Mouse (Mus musculus) megakaryocyte-erythroid progenitor cell, adult 5-6 weeks (primary cell): Measurements from ENCODE around the gene Pglyrp1. TPM values are rescaled to one million over a fixed set of nuclear protein-coding genes. Genes with fewer than 3 reads are reported as not detected.
"Not testable (repeated sequence)": the region's sequence is repeated elsewhere in the genome, so short reads cannot be mapped to it uniquely, and the experiment has no call there.

Experiments used
- ATAC-seq: replicated peaks from 2 replicates; pipeline ENCODE4 v1.8.0; 2016; ENCODE audit warnings: mild to moderate bottlenecking, inconsistent platforms; ENCODE audit not compliant: severe bottlenecking, poor library complexity, low FRiP score, low TSS enrichment
- total RNA-seq, 2 experiments: library from RNA; stranded (forward) in 1 of 2; stranded (reverse) in 1 of 2; fragments of 200-1000, 215-1000 nt in 1 of 2; fragments of >200 nt in 1 of 2; fragmentation: Nextera tagmentation in 1 of 2; gene quantifications; 2 replicates each; pipeline ENCODE4 v1.2.3; 2014 to 2017

Gene Pglyrp1
- total RNA-seq (2014; fragmentation: Nextera tagmentation) (1.9 and 43.9 TPM in 2 replicates), total RNA-seq (2017) (0.61 and 2.2 TPM in 2 replicates)

DNA sequence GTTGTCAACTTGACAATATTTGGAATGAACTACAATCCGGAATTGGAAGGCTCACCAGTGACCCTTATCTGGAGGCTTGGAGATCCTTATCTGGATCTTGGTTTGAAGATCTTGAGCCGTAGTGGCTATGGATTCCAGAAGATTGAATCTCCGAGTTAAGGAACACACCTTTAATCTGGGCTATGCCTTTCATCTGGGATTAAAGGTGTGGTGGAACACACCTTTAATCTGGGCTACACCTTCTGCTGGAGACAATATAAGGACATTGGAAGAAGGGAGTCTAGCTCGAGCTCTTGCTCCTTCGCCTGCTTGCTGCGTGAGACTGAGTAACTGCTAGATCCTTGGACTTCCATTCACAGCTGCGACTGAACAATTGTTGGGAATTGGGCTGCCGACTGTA is at the start of gene Pglyrp1:
TSS of gene Pglyrp1 (plus strand) at position 301 of the 400 bp plus-strand sequence.
- not testable (repeated sequence) for ATAC-seq

DNA sequence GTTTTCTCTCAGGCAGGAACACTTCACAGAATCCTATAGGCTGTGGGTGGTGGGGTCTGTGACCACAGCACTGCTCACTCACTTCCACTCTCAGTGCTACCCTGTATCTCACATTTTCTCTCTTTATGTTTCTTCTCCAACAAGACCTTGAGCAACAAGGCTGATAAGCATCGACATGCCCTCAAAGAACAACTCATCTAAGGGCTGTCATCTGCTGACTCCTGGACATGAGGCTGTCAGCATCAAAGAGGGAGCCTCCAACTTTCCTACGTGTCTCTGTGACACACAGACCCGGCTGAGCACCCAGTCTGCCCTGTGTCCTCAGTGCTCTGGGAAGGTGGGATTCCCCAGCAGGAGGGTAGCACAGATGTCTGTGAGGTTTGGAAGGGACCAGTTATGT is 49.6 kb upstream of the Pglyrp1 start, which contains the start of gene Psg17:
TSS of gene Psg17 (minus strand) at position 101 of the 400 bp plus-strand sequence.
- ATAC-seq, result no peak

DNA sequence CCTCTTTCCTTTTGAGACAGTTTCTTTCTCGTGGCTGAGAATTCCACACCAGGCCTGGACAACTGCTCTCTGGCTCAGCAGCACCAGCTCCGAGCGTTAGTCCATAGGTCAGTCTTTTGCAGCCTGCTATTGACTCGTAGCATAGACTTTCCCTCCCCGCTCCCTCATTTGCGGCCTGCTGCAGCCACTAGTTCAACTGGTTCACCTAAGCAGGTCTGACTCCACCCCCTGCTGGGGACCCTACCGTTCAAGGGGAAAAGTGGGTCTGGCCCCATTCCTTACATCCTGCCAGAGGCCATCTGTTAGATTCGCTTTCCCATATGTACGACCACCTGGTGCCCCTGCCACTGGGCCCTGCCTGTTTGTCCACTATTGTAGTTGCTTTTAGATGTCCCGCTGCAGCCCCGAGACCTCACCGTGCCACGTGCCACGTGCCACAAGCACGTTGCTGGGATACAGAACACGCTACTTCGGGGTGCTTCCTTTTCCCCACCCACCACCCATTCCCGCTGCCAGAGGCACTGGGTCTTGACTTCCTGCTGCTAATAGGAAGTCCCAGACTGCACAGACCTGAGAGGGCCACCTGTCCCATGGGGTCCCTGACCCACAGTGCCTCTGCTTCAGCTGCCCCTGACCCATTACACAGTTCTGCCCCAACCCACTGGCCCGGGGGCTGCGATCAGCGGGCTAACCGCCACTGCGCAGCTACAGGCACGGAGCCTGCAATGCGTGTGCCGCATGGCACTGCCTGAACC is 43.2 kb upstream of the Pglyrp1 start:
- no peak for ATAC-seq

DNA sequence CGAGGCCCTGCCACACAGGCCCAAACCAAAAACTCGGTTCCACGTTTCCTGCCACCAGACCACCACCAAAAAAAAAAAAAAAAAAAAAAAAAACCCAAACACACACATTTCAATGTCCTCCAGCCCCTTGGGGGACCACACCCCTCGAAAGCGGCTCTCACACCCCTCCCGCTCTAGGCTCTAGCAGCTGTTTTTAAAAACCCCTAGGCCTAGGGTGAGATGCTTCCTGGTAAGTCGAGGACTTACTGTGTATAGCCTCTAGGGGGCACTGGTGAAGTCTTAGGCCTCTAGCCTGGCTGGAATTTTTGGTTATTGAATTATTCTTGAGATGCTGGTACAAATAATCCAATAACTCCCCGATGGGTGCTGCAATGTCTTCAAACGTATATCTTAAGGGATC is 42.5 kb upstream of the Pglyrp1 start:
- 0 out of 2 replicates have a peak, but pooled peaks have one; percentile 63 for ATAC-seq

DNA sequence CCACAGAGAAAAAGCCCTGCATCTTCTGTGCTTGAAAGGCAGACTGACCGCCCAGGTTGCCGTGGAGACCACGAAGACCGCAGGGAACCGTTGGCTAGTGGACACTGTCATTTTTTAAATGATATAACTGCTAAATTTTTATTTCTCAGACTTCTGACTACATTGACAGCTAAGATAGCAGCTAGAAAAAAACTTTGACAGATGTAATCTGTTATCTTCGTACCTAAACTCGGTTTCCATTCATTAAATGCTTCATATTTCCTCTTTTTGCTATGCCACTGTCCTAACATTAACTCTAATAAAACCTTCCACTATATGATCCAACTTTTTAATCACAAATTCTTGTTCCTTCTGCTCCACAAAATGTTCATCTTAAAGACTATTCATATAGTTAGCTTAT is 41.6 kb upstream of the Pglyrp1 start:
- ATAC-seq, result no peak

DNA sequence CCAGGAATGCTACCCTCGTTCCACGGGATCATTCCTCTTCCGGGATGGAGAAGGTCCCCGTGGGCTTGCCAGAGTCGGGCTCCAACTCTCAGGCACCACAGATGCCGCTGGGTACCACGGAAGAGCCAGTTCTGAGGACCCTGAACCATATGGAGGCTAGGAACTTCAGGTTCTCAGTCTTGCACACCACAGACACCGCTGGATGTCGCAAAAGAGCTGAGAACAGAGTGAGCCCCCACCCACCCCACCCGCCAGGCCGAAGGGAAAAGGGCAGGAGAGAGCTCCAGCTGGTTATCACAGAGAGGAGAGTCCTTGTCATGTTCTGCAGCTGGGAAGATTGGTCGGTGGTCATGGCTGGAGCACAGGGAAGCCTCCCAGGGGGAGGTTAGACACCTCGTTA is 38.8 kb upstream of the Pglyrp1 start:
- ATAC-seq, result no peak

DNA sequence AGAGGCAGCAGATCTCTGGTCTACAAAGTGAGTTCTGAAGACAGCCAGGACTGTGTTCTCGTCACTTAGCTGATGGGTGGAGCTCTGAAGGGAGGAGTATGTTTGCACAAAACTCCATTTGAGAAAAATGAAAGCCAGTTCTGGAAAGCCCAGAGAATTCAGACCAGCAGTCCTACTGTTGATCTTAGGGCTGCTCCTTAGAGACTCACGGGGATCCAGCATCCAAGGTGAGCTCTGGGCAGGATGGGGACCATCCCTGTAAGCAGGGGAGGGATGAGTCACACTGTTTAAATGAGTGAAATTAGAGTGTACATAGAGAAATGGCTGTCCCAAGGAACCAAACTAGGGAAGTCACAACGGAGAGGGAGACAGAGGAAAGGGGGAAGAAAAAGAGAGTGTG is 31.3 kb upstream of the Pglyrp1 start, which contains the start of gene Mill2:
TSS of gene Mill2 (plus strand) at position 102 of the 400 bp plus-strand sequence.
- ATAC-seq, result peak; percentile 49

DNA sequence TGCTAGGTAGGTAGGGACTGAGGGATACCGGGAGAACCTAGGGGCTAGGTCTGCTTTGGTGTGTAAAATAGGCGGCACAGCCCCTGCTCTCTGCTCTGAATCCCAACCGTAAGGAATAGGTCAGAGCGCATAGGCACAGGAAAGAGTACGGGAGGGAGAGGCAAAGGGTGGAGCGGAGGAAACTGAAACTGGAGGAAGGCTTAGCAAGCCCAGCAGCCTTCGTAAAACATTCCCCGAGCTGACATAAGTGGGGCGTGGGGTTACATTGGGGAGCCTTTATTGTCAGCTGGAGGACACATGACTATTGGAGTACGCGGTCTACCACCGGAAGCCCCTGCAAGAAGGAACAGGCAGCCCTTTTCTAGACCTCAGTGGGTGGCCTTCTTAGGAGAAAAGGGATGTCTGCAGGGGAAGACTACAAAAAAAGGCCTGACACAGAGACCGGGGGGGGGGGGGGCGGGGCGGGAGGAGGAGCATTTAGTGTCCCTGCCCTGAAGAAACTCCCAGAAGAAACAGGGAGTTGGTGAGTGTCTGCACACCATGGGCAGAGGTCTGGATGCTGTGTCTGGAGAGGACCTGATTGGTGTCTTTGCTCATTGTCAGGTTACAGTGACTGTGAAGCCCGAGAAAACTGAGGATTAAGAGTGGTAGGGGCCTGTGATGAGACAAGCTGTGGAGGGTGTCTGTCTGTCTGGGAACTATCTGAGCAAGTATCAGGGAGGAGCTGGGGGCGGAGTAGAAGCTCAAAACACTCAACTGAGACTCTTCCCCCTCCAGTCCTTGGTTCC is 30.6 kb upstream of the Pglyrp1 start:
- ATAC-seq, result peak; percentile 88

DNA sequence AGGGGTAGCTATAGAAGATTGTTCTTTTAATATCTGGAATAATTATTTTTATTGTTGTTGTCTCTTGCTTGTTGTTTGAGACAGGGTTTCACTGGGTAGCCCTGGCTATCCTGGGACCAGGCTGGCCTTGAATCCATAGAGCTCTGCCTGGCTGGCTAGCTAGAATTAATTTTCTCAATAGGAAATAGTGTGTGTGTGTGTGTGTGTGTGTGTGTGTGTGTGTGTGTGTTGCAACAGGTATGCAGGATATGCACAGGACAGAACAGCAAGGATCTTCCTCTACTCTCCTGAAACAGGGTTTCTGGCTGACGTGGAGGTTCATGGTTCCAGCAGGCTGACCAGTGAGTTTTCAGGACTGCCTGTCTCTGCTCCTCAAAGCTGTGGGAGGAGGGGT is 30.0 kb upstream of the Pglyrp1 start:
- ATAC-seq, result no peak

DNA sequence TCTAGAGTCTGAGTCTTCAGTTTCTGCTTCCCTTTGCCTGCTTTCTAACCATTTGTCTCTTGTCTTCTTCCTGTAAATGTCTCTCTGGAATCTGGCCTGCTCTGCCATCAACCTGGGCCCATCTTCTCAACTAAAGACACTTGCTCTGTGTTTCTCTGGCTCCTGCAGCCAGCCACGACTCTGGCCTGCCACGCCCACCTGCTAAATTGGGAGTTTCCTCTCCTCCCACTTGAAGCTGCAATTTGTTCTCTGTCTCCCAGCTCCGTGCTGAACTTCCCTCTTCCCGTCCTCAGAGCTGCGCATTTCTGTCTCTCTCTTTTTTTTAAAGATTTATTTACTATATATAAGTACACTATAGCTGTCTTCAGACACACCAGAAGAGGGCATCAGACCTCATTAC is 26.3 kb upstream of the Pglyrp1 start:
- ATAC-seq, result no peak

DNA sequence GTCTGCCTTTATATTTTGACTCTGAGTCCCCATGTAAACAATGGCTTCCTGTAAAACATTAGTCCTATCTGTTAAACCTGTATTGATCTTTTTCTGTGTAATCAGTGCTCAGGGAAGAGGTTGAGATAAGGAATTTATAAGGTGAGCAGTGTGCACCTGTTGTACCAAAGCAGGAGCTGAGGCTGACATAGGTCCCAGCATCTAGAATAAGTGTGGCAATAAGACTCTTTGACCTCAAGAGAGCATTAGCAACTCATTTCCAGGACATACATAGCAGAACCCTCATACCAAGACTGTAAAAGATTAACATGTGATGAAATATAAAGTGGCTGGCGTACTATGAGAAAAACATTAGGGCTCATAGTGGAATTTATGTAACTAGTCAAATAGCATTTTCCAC is 22.7 kb upstream of the Pglyrp1 start:
- ATAC-seq, result no peak

DNA sequence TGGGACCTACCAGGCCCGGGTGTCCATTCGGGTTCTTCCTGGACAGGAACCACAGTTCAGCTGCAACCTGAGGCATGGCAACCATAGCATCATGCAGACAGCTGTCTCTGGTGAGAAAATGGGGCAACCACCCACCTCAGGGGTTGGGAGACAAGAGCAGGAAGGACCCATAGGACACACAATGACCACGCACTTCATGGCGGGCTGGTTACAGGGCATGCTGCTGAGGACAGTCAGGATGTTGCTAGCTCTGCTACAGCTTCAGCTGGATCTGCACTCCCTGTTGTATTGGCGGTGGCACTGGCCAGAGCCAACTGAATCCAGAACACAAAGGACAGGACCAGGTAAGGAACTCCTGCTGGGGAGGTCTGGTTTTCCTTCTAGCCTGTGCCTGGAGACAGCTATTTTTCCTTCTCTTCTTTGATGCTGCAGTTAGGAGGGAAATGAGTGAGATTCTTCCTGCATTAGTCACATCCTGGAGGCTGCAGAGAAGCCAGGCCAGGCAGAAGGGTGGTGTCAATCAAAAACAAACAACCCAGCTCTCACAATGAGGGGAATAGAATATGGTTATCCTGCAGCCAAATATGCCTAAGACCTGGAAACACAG is 12.7 kb upstream of the Pglyrp1 start:
- no peak for ATAC-seq

DNA sequence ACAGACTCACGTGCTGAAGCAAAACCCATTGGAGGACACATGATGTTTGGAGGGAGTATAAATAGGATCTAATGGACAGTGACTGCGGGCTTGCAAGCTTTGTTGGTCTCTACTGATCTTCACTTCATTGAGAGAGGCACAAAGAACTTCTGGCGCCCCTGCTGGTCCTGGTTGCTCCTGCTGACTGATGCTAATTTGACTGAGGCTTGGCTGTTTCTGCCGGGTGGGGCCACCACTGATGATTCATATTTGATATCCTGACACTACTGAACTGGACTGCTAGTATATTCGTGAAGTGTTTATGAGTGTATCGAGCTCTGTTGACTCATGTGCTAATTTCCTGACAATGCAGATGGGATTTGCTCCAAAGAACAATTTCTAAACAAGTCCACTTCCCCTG is 8.3 kb upstream of the Pglyrp1 start:
- ATAC-seq, result no peak

DNA sequence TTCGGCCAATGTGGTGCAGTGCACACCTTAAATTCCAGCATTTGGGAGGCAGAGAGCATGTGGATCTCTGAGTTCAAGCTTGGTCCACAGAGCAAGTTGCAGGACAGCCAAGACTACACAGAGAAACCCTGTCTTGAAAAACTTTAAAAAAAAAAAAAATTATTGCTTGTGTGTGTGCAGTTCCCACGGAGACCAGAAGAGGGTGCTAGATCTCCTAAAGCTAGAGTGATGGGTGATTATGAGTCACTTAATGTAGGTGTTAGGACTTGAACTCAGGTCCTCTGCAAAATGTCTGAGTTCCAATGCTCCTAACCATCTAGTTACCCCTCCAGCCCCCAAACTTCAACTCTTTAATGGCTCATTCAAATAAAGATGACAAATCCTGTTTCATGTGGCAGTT is 2.6 kb upstream of the Pglyrp1 start:
- no peak for ATAC-seq

DNA sequence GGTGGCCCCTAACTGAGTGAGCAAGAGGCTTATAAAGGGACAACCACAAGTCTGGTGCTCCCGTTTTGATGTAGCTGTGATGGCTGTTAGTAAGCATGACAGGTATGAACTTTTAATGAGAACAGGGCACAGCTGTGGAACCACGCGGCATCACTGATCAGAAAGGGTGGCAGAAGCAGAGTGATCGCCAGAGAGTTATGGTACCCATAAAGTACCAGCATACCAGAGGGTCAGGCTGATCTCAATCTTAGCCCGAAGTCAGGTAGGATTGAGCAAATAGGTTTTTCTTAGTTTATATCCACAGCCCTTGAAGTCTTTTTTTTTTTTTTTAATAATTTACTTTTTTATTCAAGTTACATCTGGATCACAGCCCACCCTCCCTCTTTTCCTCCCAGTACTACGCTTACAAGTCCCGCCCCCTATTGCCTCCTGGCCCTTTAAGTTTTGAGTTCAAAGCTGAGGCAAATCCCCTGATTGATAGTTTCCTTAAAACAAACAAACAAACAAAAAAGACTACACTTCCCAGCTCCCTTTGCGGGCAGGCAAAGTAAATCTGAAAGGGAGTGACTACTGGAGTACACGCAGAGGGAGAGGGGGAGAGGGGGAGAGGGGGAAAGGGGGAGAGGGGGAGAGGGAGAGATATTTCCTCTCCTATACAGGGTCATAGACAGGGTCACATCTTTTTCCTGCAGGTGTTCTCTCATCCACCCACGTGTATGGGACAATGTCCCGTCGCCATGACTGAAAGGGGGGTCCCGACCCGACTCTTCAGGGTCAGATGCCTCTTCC is 1.1 kb downstream of the Pglyrp1 start:
- ATAC-seq, result no peak

DNA sequence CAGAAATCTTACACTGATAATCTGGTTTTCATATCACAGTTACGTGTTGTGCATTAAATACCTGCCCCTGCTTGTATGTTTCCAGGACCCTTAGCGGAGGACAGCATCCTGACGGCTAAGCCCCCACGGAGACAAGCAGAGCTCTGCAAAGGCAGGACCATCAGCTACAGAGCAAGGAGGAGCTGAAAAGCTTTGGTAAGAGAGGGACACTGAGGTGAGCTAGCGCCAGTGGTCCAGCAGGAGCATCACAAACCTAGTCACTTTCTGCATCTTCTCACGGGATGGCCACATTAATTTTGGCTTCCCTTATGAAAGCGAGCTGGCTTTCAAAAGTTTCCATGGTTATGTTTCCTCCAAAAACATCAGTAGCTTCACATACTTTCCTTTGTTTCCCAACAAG is 1.7 kb downstream of the Pglyrp1 start:
- ATAC-seq, result no peak

DNA sequence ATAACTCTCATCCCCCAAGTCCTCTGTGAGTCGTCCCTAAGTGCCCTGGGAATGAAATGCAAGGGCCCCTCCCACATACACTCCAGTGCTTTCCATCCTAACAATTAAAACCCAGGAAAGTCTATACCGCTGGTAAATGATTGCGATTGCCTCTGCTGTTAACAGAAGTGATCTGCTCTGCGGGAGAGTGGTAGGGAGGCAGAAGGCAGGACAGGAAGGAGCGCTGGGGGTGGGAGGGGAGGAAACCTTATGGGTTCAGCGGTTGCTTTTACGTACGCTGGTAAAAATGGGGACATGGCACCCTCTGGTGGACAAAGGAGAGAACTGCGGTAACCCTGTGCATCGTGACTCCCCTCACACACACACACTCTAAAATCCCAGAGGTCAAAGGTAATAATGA is 2.1 kb downstream of the Pglyrp1 start:
- ATAC-seq, result peak; percentile 97

DNA sequence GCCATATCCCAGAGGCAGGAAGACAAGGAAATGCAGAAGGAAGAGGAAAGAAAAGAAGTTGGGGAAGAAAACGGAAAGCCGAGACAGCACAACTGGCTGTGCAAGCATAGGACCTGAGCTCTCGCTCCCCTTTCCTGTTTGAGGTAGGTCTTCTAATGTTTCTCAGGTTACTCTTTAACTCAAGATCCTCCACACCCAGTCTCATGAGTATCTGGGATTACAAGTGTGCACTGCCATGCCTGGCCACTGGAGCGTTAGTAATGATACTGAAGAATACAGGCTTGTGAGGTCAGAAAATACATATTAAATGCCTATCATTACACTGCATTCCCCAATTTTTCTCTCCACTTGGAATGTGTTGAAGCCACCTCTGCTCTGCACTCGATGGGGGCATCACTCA is 4.2 kb downstream of the Pglyrp1 start:
- ATAC-seq, result no peak

DNA sequence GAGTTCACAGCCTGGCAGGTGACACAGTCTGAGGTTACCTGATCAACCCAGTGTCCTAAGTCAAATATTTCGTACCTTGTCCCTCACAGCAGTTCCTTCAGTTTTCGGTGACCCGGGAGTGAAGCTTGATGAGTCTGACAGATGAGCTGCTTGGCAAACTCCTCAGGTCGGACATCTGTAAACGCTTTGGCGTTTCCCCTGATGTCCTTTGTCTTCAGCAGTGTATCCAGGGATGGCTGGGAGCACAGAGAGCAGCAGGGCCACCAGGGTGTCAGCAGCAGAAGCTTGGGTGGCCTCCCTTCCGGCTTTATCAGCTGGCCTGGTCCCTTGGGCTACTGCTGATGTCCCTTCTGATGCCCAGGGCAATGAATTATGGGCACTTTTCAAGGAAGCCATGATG is 7.6 kb downstream of the Pglyrp1 start:
- no peak for ATAC-seq
